18 mouse cellular contexts compared by ENCODE assay signal in genomic region chr5:123347985-123348384, GRCm38 (mm10). TPM values are rescaled to one million over a fixed set of nuclear protein-coding genes. Genes with fewer than 3 reads are reported as not detected.
DNase-seq lines count a peak whose midpoint lies in the region; ATAC-seq lines count a peak whose summit lies in the region.
"Had no signal": no experiment of that assay in that cellular context is flagged by ENCODE, and none has a peak within 500 bp of the region (broad histone marks: within the 10 kb centered on the region; RNA-seq: fewer than 3 reads in every experiment).

No protein-coding gene starts in this region.

- H3K4me1 ChIP-seq in forebrain, embryonic 13.5 days, result peaks cover 45% of the 10 kb centered on the region
- peaks cover 12% of the 10 kb centered on the region; the same call in 1 of the 2 replicates for H3K4me1 ChIP-seq in forebrain, embryonic 11.5 days (replicated peaks; ENCODE audit: control insufficient read depth, insufficient read depth, low read length)
- H3K4me1 ChIP-seq in midbrain, embryonic 13.5 days (replicated peaks), result peaks cover 56% of the 10 kb centered on the region
- peaks cover 24% of the 10 kb centered on the region for H3K4me1 ChIP-seq in midbrain, embryonic 16.5 days (ENCODE audit: control insufficient read depth, insufficient read depth, low read length)

- H3K27ac ChIP-seq in forebrain, embryonic 13.5 days, result no peak overlapping the region
- no peak overlapping the region for H3K27ac ChIP-seq in forebrain, embryonic 11.5 days (ENCODE audit: low read depth, low read length)
- H3K27ac ChIP-seq in midbrain, embryonic 13.5 days, result 0 out of 2 replicates have a peak overlapping the region, but pooled peaks have one; percentile 19
- no peak overlapping the region for H3K27ac ChIP-seq in midbrain, embryonic 16.5 days (ENCODE audit: low read length)
- H3K27ac ChIP-seq: embryonic facial prominence, embryonic 13.5 days; heart, embryonic 15.5 days; intestine, embryonic 15.5 days; limb, embryonic 15.5 days had no signal

- H3K4me3 ChIP-seq in forebrain, embryonic 13.5 days, result no peak overlapping the region
- no peak overlapping the region for H3K4me3 ChIP-seq in forebrain, embryonic 11.5 days (ENCODE audit: low read depth, low read length)
- no peak overlapping the region for H3K4me3 ChIP-seq in midbrain, embryonic 13.5 days (replicated peaks)
- no peak overlapping the region for H3K4me3 ChIP-seq in midbrain, embryonic 16.5 days (ENCODE audit: low read depth, low read length)
- H3K4me3 ChIP-seq: embryonic facial prominence, embryonic 13.5 days; heart, embryonic 15.5 days; intestine, embryonic 15.5 days; limb, embryonic 15.5 days had no signal

- 72% methylated on average over 2 of the region's 2 CpGs for WGBS in forebrain, embryonic 13.5 days
- 86% methylated on average over 2 of the region's 2 CpGs for WGBS in forebrain, embryonic 11.5 days
- WGBS in midbrain, embryonic 13.5 days, result 81% methylated on average over 2 of the region's 2 CpGs
- 75% methylated on average over 2 of the region's 2 CpGs for WGBS in midbrain, embryonic 16.5 days

- no peak overlapping the region for H3K9ac ChIP-seq in forebrain, embryonic 13.5 days
- H3K9ac ChIP-seq in forebrain, embryonic 11.5 days (ENCODE audit: low read length), result no peak overlapping the region
- H3K9ac ChIP-seq in midbrain, embryonic 13.5 days (replicated peaks), result no peak overlapping the region
- no peak overlapping the region for H3K9ac ChIP-seq in midbrain, embryonic 16.5 days (ENCODE audit: low read depth, low read length)
- H3K9ac ChIP-seq: embryonic facial prominence, embryonic 13.5 days; heart, embryonic 15.5 days; intestine, embryonic 15.5 days; limb, embryonic 15.5 days had no signal

- peaks cover 21% of the 10 kb centered on the region for H3K36me3 ChIP-seq in forebrain, embryonic 13.5 days (ENCODE audit: poor library complexity, severe bottlenecking)
- no peaks in the 10 kb centered on the region for H3K36me3 ChIP-seq in forebrain, embryonic 11.5 days (ENCODE audit: control insufficient read depth, insufficient read depth, low read length)
- H3K36me3 ChIP-seq in midbrain, embryonic 13.5 days, result peaks cover 18% of the 10 kb centered on the region
- H3K36me3 ChIP-seq in midbrain, embryonic 16.5 days (ENCODE audit: control insufficient read depth, insufficient read depth, low read length), result no peaks in the 10 kb centered on the region
- H3K36me3 ChIP-seq: heart, embryonic 15.5 days; intestine, embryonic 15.5 days had no signal

- no peak for DNase-seq in forebrain, embryonic 11.5 days (ENCODE audit: low spot score)
- peak; percentile 58 for DNase-seq in kidney, adult 9 months
- DNase-seq in kidney, adult 11 months, result no peak
- DNase-seq in cerebellum, postnatal 25 days, result no peak
- DNase-seq: adrenal gland, postnatal 10 days; gastrocnemius, postnatal 14 days; lung, postnatal 10 days; right cerebral cortex, postnatal 25 days; thymus, postnatal 36 days had no signal

- H3K27me3 ChIP-seq in forebrain, embryonic 13.5 days, result no peaks in the 10 kb centered on the region
- no peaks in the 10 kb centered on the region for H3K27me3 ChIP-seq in forebrain, embryonic 11.5 days (ENCODE audit: control insufficient read depth, insufficient read depth, low read length)
- H3K27me3 ChIP-seq in midbrain, embryonic 13.5 days, result no peaks in the 10 kb centered on the region
- no peaks in the 10 kb centered on the region for H3K27me3 ChIP-seq in midbrain, embryonic 16.5 days (ENCODE audit: control insufficient read depth, insufficient read depth, low read depth, low read length)
- H3K27me3 ChIP-seq: embryonic facial prominence, embryonic 13.5 days; heart, embryonic 15.5 days; intestine, embryonic 15.5 days; limb, embryonic 15.5 days had no signal

- H3K9me3 ChIP-seq in forebrain, embryonic 13.5 days (replicated peaks), result no peaks in the 10 kb centered on the region
- no peaks in the 10 kb centered on the region for H3K9me3 ChIP-seq in forebrain, embryonic 11.5 days (ENCODE audit: control insufficient read depth, low read length)
- no peaks in the 10 kb centered on the region for H3K9me3 ChIP-seq in midbrain, embryonic 13.5 days
- no peaks in the 10 kb centered on the region for H3K9me3 ChIP-seq in midbrain, embryonic 16.5 days (replicated peaks; ENCODE audit: control insufficient read depth, low read length, poor library complexity, severe bottlenecking)
- H3K9me3 ChIP-seq: embryonic facial prominence, embryonic 13.5 days; G1E; heart, embryonic 15.5 days; intestine, embryonic 15.5 days; limb, embryonic 15.5 days had no signal

- no peak for ATAC-seq in forebrain, embryonic 13.5 days
- no peak for ATAC-seq in forebrain, embryonic 11.5 days (replicated peaks; ENCODE audit: low FRiP score)
- no peak for ATAC-seq in midbrain, embryonic 13.5 days
- ATAC-seq in midbrain, embryonic 16.5 days, result no peak
- ATAC-seq: activated CD4-positive, CD25-positive, alpha-beta regulatory T cell, adult 4 months; intestine, embryonic 15.5 days had no signal

- peak overlapping the region; percentile 85 for H3K4me2 ChIP-seq in forebrain, embryonic 13.5 days
- H3K4me2 ChIP-seq in forebrain, embryonic 11.5 days (ENCODE audit: low read depth, low read length, severe bottlenecking), result no peak overlapping the region
- peak overlapping the region; percentile 91; the same call in 1 of the 2 replicates for H3K4me2 ChIP-seq in midbrain, embryonic 13.5 days (replicated peaks)
- H3K4me2 ChIP-seq in midbrain, embryonic 16.5 days (ENCODE audit: low read length), result no peak overlapping the region
- H3K4me2 ChIP-seq: embryonic facial prominence, embryonic 13.5 days; heart, embryonic 15.5 days; intestine, embryonic 15.5 days; limb, embryonic 15.5 days had no signal

RNA-seq across cellular contexts. Expression of gene Bcl7a, which starts 4.4 kb away (rescaled TPM):
- 66.4 and 75.0 TPM in 2 replicates for polyA plus RNA-seq in forebrain, embryonic 13.5 days (2015; fragmentation: Nextera tagmentation; extraction: Ambion mirVana)
- 57.1 and 61.7 TPM in 2 replicates for polyA plus RNA-seq in forebrain, embryonic 11.5 days (2014; fragmentation: Nextera tagmentation; extraction: Ambion mirVana)
- polyA plus RNA-seq in midbrain, embryonic 13.5 days (2015; fragmentation: Nextera tagmentation; extraction: Ambion mirVana), result 47.8 and 53.0 TPM in 2 replicates
- polyA plus RNA-seq in midbrain, embryonic 16.5 days (2015; fragmentation: Nextera tagmentation; extraction: Ambion mirVana), result 34.1 and 36.7 TPM in 2 replicates

RNA-seq across cellular contexts. Expression of gene Mlxip, which starts 46.6 kb away (rescaled TPM):
- 14.0 and 15.0 TPM in 2 replicates for polyA plus RNA-seq in forebrain, embryonic 13.5 days (2015; fragmentation: Nextera tagmentation; extraction: Ambion mirVana)
- polyA plus RNA-seq in forebrain, embryonic 11.5 days (2014; fragmentation: Nextera tagmentation; extraction: Ambion mirVana), result 22.3 and 22.7 TPM in 2 replicates
- polyA plus RNA-seq in midbrain, embryonic 13.5 days (2015; fragmentation: Nextera tagmentation; extraction: Ambion mirVana), result 17.4 and 18.7 TPM in 2 replicates
- polyA plus RNA-seq in midbrain, embryonic 16.5 days (2015; fragmentation: Nextera tagmentation; extraction: Ambion mirVana), result 15.5 and 19.0 TPM in 2 replicates

Comparison
In these comparisons a context has a peak if more than half of its experiments do, and no peak if none do; other contexts are left out.
1. H3K4me2 ChIP-seq: peak in forebrain, embryonic 13.5 days (single experiment) and midbrain, embryonic 13.5 days (single experiment); none in forebrain, embryonic 11.5 days (single experiment) and midbrain, embryonic 16.5 days (single experiment).